Mouse (Mus musculus): ENCODE results near the gene Dpf2.

The Dpf2 gene

GRCm38 (mm10) chr19:5913007-5913719, at the start of gene Dpf2:
Gene Dpf2, minus strand, starts transcription at chr19:5913010.
- no peak for DNase-seq

GRCm38 (mm10) chr19:5957371-5957770, 44.6 kb upstream of the Dpf2 start:
- DNase-seq: no peak

- peak; percentile 83 to 92 for DNase-seq
These were observed 43.9 kb upstream of the Dpf2 start for GRCm38 (mm10) chr19:5956685-5957084.

- no peak for DNase-seq
These were observed 43.2 kb upstream of the Dpf2 start for GRCm38 (mm10) chr19:5955704-5956670.

- no peak for DNase-seq
These were observed 42.1 kb upstream of the Dpf2 start for GRCm38 (mm10) chr19:5954936-5955335.

GRCm38 (mm10) chr19:5954031-5954710, 41.4 kb upstream of the Dpf2 start:
- DNase-seq: no peak

- no peak for DNase-seq
These were observed 40.5 kb upstream of the Dpf2 start for GRCm38 (mm10) chr19:5953201-5953770.

- DNase-seq: no peak
These were observed 39.4 kb upstream of the Dpf2 start for GRCm38 (mm10) chr19:5952071-5952691.

GRCm38 (mm10) chr19:5951631-5952030, 38.8 kb upstream of the Dpf2 start:
- DNase-seq: no peak

- DNase-seq: no peak
These were observed 37.4 kb upstream of the Dpf2 start for GRCm38 (mm10) chr19:5950218-5950617.

GRCm38 (mm10) chr19:5945891-5946290, 33.1 kb upstream of the Dpf2 start:
- no peak for DNase-seq

GRCm38 (mm10) chr19:5945027-5945426, 32.2 kb upstream of the Dpf2 start:
- DNase-seq: no peak

GRCm38 (mm10) chr19:5944145-5944544, 31.3 kb upstream of the Dpf2 start:
- no peak for DNase-seq

- DNase-seq: no peak
These were observed 30.6 kb upstream of the Dpf2 start for GRCm38 (mm10) chr19:5943404-5943803.

- no peak for DNase-seq
These were observed 29.8 kb upstream of the Dpf2 start for GRCm38 (mm10) chr19:5942581-5942980.

GRCm38 (mm10) chr19:5940656-5941055, 27.8 kb upstream of the Dpf2 start:
- peak; percentile 28 to 48 for DNase-seq

GRCm38 (mm10) chr19:5940173-5940572, 27.4 kb upstream of the Dpf2 start:
- peak; percentile 89 for DNase-seq

- DNase-seq: peak in 1 of 2 experiments; percentile 41
These were observed 26.9 kb upstream of the Dpf2 start for GRCm38 (mm10) chr19:5939715-5940114.

GRCm38 (mm10) chr19:5938516-5938915, 25.7 kb upstream of the Dpf2 start:
- DNase-seq: no peak

GRCm38 (mm10) chr19:5937836-5938406, 25.1 kb upstream of the Dpf2 start:
- no peak for DNase-seq

- peak in 1 of 2 experiments; percentile 33 for DNase-seq
These were observed 24.5 kb upstream of the Dpf2 start for GRCm38 (mm10) chr19:5937095-5937835.
